Mouse (Mus musculus) lung, adult 2 months (tissue): ENCODE results near the gene Nsd2.

ENCODE experiments used
- CTCF ChIP-seq: fragments of 200-500 bp; IDR thresholded peaks from 2 replicates; pipeline ENCODE4 v1.5.1; 2011; ENCODE audit warnings: mild to moderate bottlenecking, low read length, control low read depth; ENCODE audit not compliant: insufficient read depth
- POLR2A ChIP-seq: fragments of 200-500 bp; IDR thresholded peaks from 2 replicates; pipeline ENCODE4 v1.6.1; 2011; ENCODE audit warnings: low read depth, mild to moderate bottlenecking, control low read depth, low read length, borderline replicate concordance; ENCODE audit errors: extremely low read depth

- no peak for TF ChIP-seq CTCF
- TF ChIP-seq POLR2A: no peak
Measured at GRCm38 (mm10) chr5:33926170-33926569, 105.6 kb downstream of the Nsd2 start.
